Mouse (Mus musculus) bone marrow, adult 2 months (tissue): ENCODE measurements around the gene Bag6.

Experiments
- CTCF ChIP-seq: fragments of 200-500 bp; IDR thresholded peaks from 2 replicates; pipeline ENCODE4 v1.5.1; 2011; ENCODE audit warnings: low read length, control low read depth; ENCODE audit not compliant: control insufficient read depth, insufficient read depth
- POLR2A ChIP-seq: fragments of 200-500 bp; IDR thresholded peaks from 2 replicates; pipeline ENCODE4 v1.6.1; 2011; ENCODE audit warnings: low read depth, mild to moderate bottlenecking, control low read depth, low read length, borderline replicate concordance; ENCODE audit not compliant: control insufficient read depth

- TF ChIP-seq CTCF (no peak), POLR2A (no peak)
These were observed 27.1 kb downstream of the Bag6 start for GRCm38 (mm10) chr17:35162121-35162520.
